Mouse (Mus musculus) erythroblast, adult 5-6 weeks (primary cell): ENCODE data around the gene Tacc2. TPM values are rescaled to one million over a fixed set of nuclear protein-coding genes. Genes with fewer than 3 reads are reported as not detected.

ENCODE experiments used
- ATAC-seq: replicated peaks from 2 replicates; pipeline ENCODE4 v1.8.0; 2016; ENCODE audit warnings: moderate number of reproducible peaks, mild to moderate bottlenecking, moderate TSS enrichment, inconsistent platforms; ENCODE audit not compliant: poor library complexity, low FRiP score, severe bottlenecking
- total RNA-seq, 2 experiments: library from RNA; stranded (forward) in 1 of 2; stranded (reverse) in 1 of 2; fragments of 150-400 nt in 1 of 2; fragments of 200-764, 138-1000 nt in 1 of 2; gene quantifications; 2 replicates each; pipeline versions ENCODE4 v1.2.3 to v1.2.4; 2015 to 2017; ENCODE audit warnings: low replicate concordance in 2 of 2

The Tacc2 gene
- total RNA-seq, 2 experiments from 2014 or later, result 0.19 to 2.5 TPM

- ATAC-seq, result no peak
Measured at GRCm38 (mm10) chr7:130788950-130789349, 211.7 kb downstream of the Tacc2 start.

GRCm38 (mm10) chr7:130789456-130789855 is 212.2 kb downstream of the Tacc2 start:
- ATAC-seq, result no peak

GRCm38 (mm10) chr7:130793671-130794070 is 216.4 kb downstream of the Tacc2 start:
- ATAC-seq, result no peak

GRCm38 (mm10) chr7:130796786-130797185 is 219.5 kb downstream of the Tacc2 start:
- ATAC-seq, result no peak

GRCm38 (mm10) chr7:130797524-130797923 is 220.3 kb downstream of the Tacc2 start:
- ATAC-seq, result no peak

- no peak for ATAC-seq
Measured at GRCm38 (mm10) chr7:130799418-130799817, 222.2 kb downstream of the Tacc2 start.

GRCm38 (mm10) chr7:130800681-130801080 is 223.4 kb downstream of the Tacc2 start:
- no peak for ATAC-seq

GRCm38 (mm10) chr7:130801811-130802210 is 224.6 kb downstream of the Tacc2 start:
- no peak for ATAC-seq

- ATAC-seq, result no peak
Measured at GRCm38 (mm10) chr7:130803251-130803825, 226.1 kb downstream of the Tacc2 start.

- no peak for ATAC-seq
Measured at GRCm38 (mm10) chr7:130804991-130805390, 227.8 kb downstream of the Tacc2 start.

GRCm38 (mm10) chr7:130807749-130808148 is 230.5 kb downstream of the Tacc2 start:
- no peak for ATAC-seq

GRCm38 (mm10) chr7:130808694-130809093 is 231.5 kb downstream of the Tacc2 start:
- no peak for ATAC-seq

GRCm38 (mm10) chr7:130810238-130810637 is 233.0 kb downstream of the Tacc2 start:
- no peak for ATAC-seq

- no peak for ATAC-seq
Measured at GRCm38 (mm10) chr7:130812407-130812806, 235.2 kb downstream of the Tacc2 start.

Other genes starting within 250 kb of the Tacc2 start
- gene Ate1, start 57.1 kb upstream of the Tacc2 start, total RNA-seq (2015; ENCODE audit: low replicate concordance), result 11.5 and 23.6 TPM in 2 replicates
- 15.5 and 16.4 TPM in 2 replicates for gene Ate1, start 57.1 kb upstream of the Tacc2 start, total RNA-seq (2017; ENCODE audit: low replicate concordance)
- 65.8 and 101 TPM in 2 replicates for gene Nsmce4a, start 4.3 kb upstream of the Tacc2 start, total RNA-seq (2015; ENCODE audit: low replicate concordance)
- 52.1 and 75.8 TPM in 2 replicates for gene Nsmce4a, start 4.3 kb upstream of the Tacc2 start, total RNA-seq (2017; ENCODE audit: low replicate concordance)
- gene Btbd16, start 196.6 kb downstream of the Tacc2 start, total RNA-seq (2015; ENCODE audit: low replicate concordance), result not detected in 2 replicates
- gene Btbd16, start 196.6 kb downstream of the Tacc2 start, total RNA-seq (2017; ENCODE audit: low replicate concordance), result not detected in 2 replicates